Mouse (Mus musculus): Measurements from ENCODE around the gene Ermard. TPM values are rescaled to one million over a fixed set of nuclear protein-coding genes. Genes with fewer than 3 reads are reported as not detected.

The Ermard gene
- 30.5 TPM for polyA plus RNA-seq (2014; fragmentation: Illumina TruSeq; extraction: RNeasy Lipid Tissue Mini Kit (QIAGEN cat#74804); ENCODE audit: low read depth, low replicate concordance)

GRCm38 (mm10) chr17:15041175-15041729 is at the start of gene Ermard, which contains the start of the genes Tcte3 and Gm3448:
Gene Ermard, plus strand, starts transcription at chr17:15041208.
Gene Tcte3, minus strand, starts transcription at chr17:15041488.
Gene Gm3448, minus strand, starts transcription at chr17:15041537.

GRCm38 (mm10) chr17:15009706-15010413 is 31.1 kb upstream of the Ermard start, which contains the start of gene Gm3435:
Gene Gm3435, plus strand, starts transcription at chr17:15010176.

Other genes with a start within 250 kb of the Ermard start
- gene Wdr27, start 98.0 kb upstream of the Ermard start, polyA plus RNA-seq (2014; fragmentation: Illumina TruSeq; extraction: RNeasy Lipid Tissue Mini Kit (QIAGEN cat#74804); ENCODE audit: low read depth, low replicate concordance), result 1.5 TPM
- 53.1 TPM for gene 1600012H06Rik, start 98.0 kb upstream of the Ermard start, polyA plus RNA-seq (2014; fragmentation: Illumina TruSeq; extraction: RNeasy Lipid Tissue Mini Kit (QIAGEN cat#74804); ENCODE audit: low read depth, low replicate concordance)
- 39.4 TPM for gene Phf10, start 79.9 kb upstream of the Ermard start, polyA plus RNA-seq (2014; fragmentation: Illumina TruSeq; extraction: RNeasy Lipid Tissue Mini Kit (QIAGEN cat#74804); ENCODE audit: low read depth, low replicate concordance)
- 5.5 TPM for gene 9030025P20Rik, start 62.7 kb upstream of the Ermard start, polyA plus RNA-seq (2014; fragmentation: Illumina TruSeq; extraction: RNeasy Lipid Tissue Mini Kit (QIAGEN cat#74804); ENCODE audit: low read depth, low replicate concordance)
- gene Gm3417, start 62.4 kb upstream of the Ermard start, polyA plus RNA-seq (2014; fragmentation: Illumina TruSeq; extraction: RNeasy Lipid Tissue Mini Kit (QIAGEN cat#74804); ENCODE audit: low read depth, low replicate concordance), result 1.6 TPM
- 2.6 TPM for gene Gm3435, start 31.0 kb upstream of the Ermard start, polyA plus RNA-seq (2014; fragmentation: Illumina TruSeq; extraction: RNeasy Lipid Tissue Mini Kit (QIAGEN cat#74804); ENCODE audit: low read depth, low replicate concordance)
- gene Tcte3, start 280 bp downstream of the Ermard start, polyA plus RNA-seq (2014; fragmentation: Illumina TruSeq; extraction: RNeasy Lipid Tissue Mini Kit (QIAGEN cat#74804); ENCODE audit: low read depth, low replicate concordance), result 1.3 TPM
- 0.93 TPM for gene Gm3448, start 329 bp downstream of the Ermard start, polyA plus RNA-seq (2014; fragmentation: Illumina TruSeq; extraction: RNeasy Lipid Tissue Mini Kit (QIAGEN cat#74804); ENCODE audit: low read depth, low replicate concordance)